Mouse (Mus musculus) kidney, postnatal 0 days (tissue): ENCODE data around the gene Dnajc2. TPM values are rescaled to one million over a fixed set of nuclear protein-coding genes. Genes with fewer than 3 reads are reported as not detected.
A peak's percentile ranks its signal among the peaks of the same experiment; 100 is the strongest.

ENCODE experiments used
- ATAC-seq: fragments of 200-750 bp; cut with Nextera tagmentation; replicated peaks from 2 replicates; pipeline ENCODE4 v1.8.0; 2017; ENCODE audit warnings: low read depth, moderate number of reproducible peaks, moderate TSS enrichment, moderate library complexity; ENCODE audit not compliant: low FRiP score
- DNase-seq: peaks from one replicate; pipeline ENCODE4 v3.0.0-alpha.2; 2016; ENCODE audit warnings: low spot score
- H3K27ac ChIP-seq: fragments of 300-500 bp; sonication (generic); 2 replicates; pipeline ENCODE4 v1.5.1; 2014; ENCODE audit warnings: mild to moderate bottlenecking
- H3K27me3 ChIP-seq: fragments of 300-500 bp; sonication (generic); 2 replicates; pipeline ENCODE4 v1.6.1; 2014; ENCODE audit warnings: low read length, mixed read lengths; ENCODE audit not compliant: insufficient read depth
- H3K36me3 ChIP-seq: fragments of 300-500 bp; sonication (generic); 2 replicates; pipeline ENCODE4 v1.6.1; 2014; ENCODE audit warnings: low read length, mixed read lengths; ENCODE audit not compliant: insufficient read depth
- H3K4me1 ChIP-seq: fragments of 300-500 bp; sonication (generic); replicated peaks from 2 replicates; pipeline ENCODE4 v1.6.1; 2014; ENCODE audit warnings: antibody characterized with exemption, low read length, mixed read lengths; ENCODE audit not compliant: insufficient read depth
- H3K4me2 ChIP-seq: fragments of 300-500 bp; sonication (generic); 2 replicates; pipeline ENCODE4 v1.6.1; 2014; ENCODE audit warnings: mild to moderate bottlenecking, low read length, moderate library complexity, mixed read lengths
- H3K4me3 ChIP-seq: fragments of 300-500 bp; sonication (generic); replicated peaks from 2 replicates; pipeline ENCODE4 v1.5.1; 2014; ENCODE audit warnings: low read depth, low read length
- H3K9ac ChIP-seq: fragments of 300-500 bp; sonication (generic); 2 replicates; pipeline ENCODE4 v1.6.1; 2014; ENCODE audit warnings: low read depth, low read length
- H3K9me3 ChIP-seq: fragments of 300-500 bp; sonication (generic); replicated peaks from 2 replicates; pipeline ENCODE4 v1.6.1; 2016; ENCODE audit warnings: low read length, inconsistent platforms, mixed read lengths
- CTCF ChIP-seq: IDR thresholded peaks from 2 replicates; pipeline ENCODE4 v1.5.1; 2016; ENCODE audit warnings: antibody characterized with exemption, low read depth, mild to moderate bottlenecking, moderate library complexity
- WGBS: fragments of 180-500 bp; shearing (Covaris S2); extraction: QIAGEN DNeasy Blood & Tissue Kit; methylation state at CpG from one replicate; pipeline ENCODE4 v1.1.7; 2014; 5-methylcytosine and 5-hydroxymethylcytosine counted together
- polyA plus RNA-seq: library from polyadenylated mRNA; unstranded; fragments of >200 nt; fragmentation: Nextera tagmentation; extraction: Ambion mirVana; gene quantifications from 2 replicates; pipeline ENCODE4 v1.2.1, GENCODE M21; 2015

The Dnajc2 gene
- polyA plus RNA-seq = 73.9 and 77.8 TPM in 2 replicates

DNA sequence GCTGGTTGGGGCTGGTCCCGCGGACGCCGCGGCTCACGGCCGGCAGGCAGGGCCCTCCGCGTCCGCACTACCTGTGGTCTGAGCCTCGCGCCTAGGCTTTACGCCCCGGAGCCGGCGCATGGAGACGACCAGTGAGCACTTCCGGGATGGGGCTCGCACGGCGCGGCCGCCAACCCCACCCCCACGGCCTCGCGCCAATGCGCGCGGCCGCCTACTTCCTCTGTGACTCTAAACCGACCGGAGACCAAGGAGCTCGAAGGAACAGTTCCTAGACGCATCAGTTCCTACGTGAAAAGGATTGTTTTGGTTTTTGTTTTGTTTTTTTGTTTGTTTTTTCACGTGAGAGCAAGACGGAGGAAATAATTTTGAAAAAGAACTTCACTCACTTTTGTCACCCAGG is at the start of gene Dnajc2, which contains the start of gene Psmc2:
Dnajc2 (minus strand) TSS at position 199 of the 400 bp plus-strand sequence.
Psmc2 (plus strand) TSS at position 231 of the 400 bp plus-strand sequence.
- no peaks in the 10 kb centered on the region for H3K27me3 ChIP-seq
- ATAC-seq = peak; percentile 93
- no peak for TF ChIP-seq CTCF
- peak; percentile 96 for DNase-seq
- H3K4me1 ChIP-seq = 0 out of 2 replicates have a peak, but pooled peaks cover 3% of the 10 kb centered on the region
- peak within 1 kb of the TSS; percentile 97 for H3K4me3 ChIP-seq
- peak within 1 kb of the TSS; percentile 99 for H3K4me2 ChIP-seq
- WGBS = under 1% methylated on average over 36 of the region's 37 CpGs
- H3K36me3 ChIP-seq = peaks cover 16% of the 10 kb centered on the region
- H3K9me3 ChIP-seq = no peaks in the 10 kb centered on the region
- peak within 1 kb of the TSS; percentile 85 for H3K27ac ChIP-seq
- peak within 1 kb of the TSS; percentile 79 for H3K9ac ChIP-seq

DNA sequence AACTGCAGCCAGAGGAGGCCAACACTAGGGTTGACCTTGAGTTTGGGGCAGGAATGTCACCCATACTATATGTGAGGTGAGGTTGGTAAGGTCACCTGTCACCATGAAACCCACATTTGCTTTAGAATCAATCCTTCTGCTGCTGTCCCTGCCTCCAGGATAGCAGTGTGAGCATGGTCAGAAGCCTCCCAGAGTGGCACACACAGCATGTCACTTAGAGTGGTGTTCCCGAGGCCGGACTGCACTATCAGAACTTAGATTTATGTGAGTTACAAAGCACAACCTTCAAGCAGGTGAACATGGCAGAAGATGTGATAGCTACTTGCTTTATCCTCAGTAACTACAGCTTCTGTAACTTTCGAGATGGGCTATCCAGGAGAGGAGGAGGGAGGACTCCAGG is 46.7 kb upstream of the Dnajc2 start:
- no peaks in the 10 kb centered on the region for H3K27me3 ChIP-seq
- DNase-seq = no peak
- no peaks in the 10 kb centered on the region for H3K36me3 ChIP-seq
- ATAC-seq = no peak
- H3K4me1 ChIP-seq = no peaks in the 10 kb centered on the region
- H3K9me3 ChIP-seq = no peaks in the 10 kb centered on the region
- WGBS = 63% methylated on average over 3 of the region's 3 CpGs
- no peak overlapping the region for H3K27ac ChIP-seq
- no peak for TF ChIP-seq CTCF
- no peak overlapping the region for H3K4me2 ChIP-seq
- no peak overlapping the region for H3K4me3 ChIP-seq
- H3K9ac ChIP-seq = no peak overlapping the region

DNA sequence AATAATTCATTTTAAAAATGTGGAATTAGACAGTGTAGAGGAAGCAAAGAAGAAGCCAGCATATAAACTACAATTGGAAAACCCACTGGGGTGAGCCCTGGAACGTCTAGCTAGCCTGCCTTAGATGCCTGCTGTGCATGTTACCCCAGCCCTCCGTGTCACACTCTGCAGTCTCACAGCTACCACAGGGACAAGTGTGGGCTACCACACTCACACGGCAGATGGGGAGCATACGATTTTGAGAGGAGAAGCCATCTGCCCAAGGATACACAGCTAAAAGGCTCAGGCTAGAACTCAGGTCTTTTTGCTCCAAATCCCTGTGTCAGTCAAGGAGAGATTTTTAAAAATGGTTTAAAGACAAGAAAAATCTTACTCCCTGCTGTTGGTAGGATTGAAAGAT is 43.8 kb upstream of the Dnajc2 start:
- H3K27ac ChIP-seq = no peak overlapping the region
- no peaks in the 10 kb centered on the region for H3K36me3 ChIP-seq
- H3K9me3 ChIP-seq = no peaks in the 10 kb centered on the region
- no peaks in the 10 kb centered on the region for H3K27me3 ChIP-seq
- ATAC-seq = no peak
- DNase-seq = no peak
- no peak overlapping the region for H3K4me2 ChIP-seq
- no peaks in the 10 kb centered on the region for H3K4me1 ChIP-seq
- WGBS = 68% methylated on average over 4 of the region's 4 CpGs
- H3K4me3 ChIP-seq = no peak overlapping the region
- no peak for TF ChIP-seq CTCF
- H3K9ac ChIP-seq = no peak overlapping the region

DNA sequence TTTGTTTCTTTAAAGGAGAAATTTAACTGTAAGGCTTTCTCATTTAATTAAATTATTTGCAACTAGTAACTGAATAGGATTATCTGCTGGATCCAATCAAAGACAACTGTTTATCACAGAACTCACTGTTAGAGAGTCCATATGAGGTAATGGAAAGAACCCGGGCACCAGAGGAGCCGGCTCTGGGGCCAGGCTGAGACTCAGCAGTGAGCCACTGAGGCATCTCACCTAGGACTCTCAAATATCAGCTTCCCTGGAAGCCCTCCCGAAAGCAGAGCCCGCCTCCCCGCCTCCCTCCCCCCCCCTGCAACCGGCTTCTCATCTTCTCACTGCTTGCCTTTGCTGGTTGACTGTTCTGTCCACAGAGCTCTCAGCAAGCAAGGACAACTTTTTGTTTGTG is 42.6 kb upstream of the Dnajc2 start:
- WGBS = 12% methylated on average over 6 of the region's 6 CpGs
- H3K4me1 ChIP-seq = no peaks in the 10 kb centered on the region
- H3K4me2 ChIP-seq = no peak overlapping the region
- peak; percentile 10 for DNase-seq
- no peak overlapping the region for H3K9ac ChIP-seq
- H3K36me3 ChIP-seq = no peaks in the 10 kb centered on the region
- ATAC-seq = no peak
- H3K27ac ChIP-seq = no peak overlapping the region
- no peak overlapping the region for H3K4me3 ChIP-seq
- no peaks in the 10 kb centered on the region for H3K27me3 ChIP-seq
- no peaks in the 10 kb centered on the region for H3K9me3 ChIP-seq
- no peak for TF ChIP-seq CTCF

DNA sequence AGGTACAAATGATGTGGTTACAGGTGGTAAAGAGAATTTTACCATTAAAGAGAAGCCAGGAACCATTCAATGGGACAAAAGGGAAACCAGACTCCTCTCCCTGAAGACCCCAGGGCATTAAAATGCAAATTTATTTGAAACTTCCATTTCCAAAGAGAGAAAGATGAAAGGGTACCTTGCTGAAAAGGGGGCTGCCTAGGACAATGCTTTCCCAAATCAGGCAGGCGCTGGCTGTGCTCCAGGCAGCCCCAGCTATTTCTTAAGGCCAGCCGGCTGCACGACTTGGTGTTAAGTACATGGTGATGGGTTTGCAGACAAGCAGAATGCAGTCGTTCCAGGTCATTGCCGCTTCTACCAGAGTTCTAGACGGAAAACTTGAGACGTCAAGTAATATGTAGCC is 41.3 kb upstream of the Dnajc2 start:
- no peak for DNase-seq
- no peaks in the 10 kb centered on the region for H3K36me3 ChIP-seq
- no peak overlapping the region for H3K4me2 ChIP-seq
- no peak overlapping the region for H3K4me3 ChIP-seq
- no peaks in the 10 kb centered on the region for H3K4me1 ChIP-seq
- 22% methylated on average over 7 of the region's 7 CpGs for WGBS
- no peaks in the 10 kb centered on the region for H3K27me3 ChIP-seq
- no peak overlapping the region for H3K27ac ChIP-seq
- no peak overlapping the region for H3K9ac ChIP-seq
- no peak for TF ChIP-seq CTCF
- no peaks in the 10 kb centered on the region for H3K9me3 ChIP-seq
- ATAC-seq = no peak

DNA sequence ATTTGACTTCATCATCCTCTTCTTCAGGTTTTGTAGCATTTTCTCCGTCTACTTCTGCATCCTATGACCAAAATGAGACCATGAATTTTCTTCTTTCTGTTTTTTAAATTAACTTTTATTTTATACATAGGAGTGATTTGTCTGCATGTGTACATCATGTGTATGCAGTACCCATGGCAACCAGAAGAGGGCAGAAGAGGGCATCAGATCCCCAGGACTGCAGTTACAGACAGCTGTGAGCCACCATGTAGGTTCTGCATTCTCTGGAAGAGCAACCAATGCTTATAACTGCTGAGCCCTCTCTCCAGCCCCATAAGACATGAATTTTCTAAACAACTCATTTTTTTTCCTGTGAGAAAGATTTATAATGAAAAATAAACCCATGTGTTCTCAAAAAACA is 28.9 kb upstream of the Dnajc2 start:
- Histone ChIP-seq H3K4me1 (no peaks in the 10 kb centered on the region), H3K27me3 (no peaks in the 10 kb centered on the region), H3K9ac (no peak overlapping the region), H3K4me3 (no peak overlapping the region), H3K36me3 (no peaks in the 10 kb centered on the region), H3K9me3 (no peaks in the 10 kb centered on the region), H3K4me2 (no peak overlapping the region), H3K27ac (no peak overlapping the region)
- peak; percentile 33 for DNase-seq
- peak; percentile 75 for TF ChIP-seq CTCF
- WGBS = 58% methylated on average over 1 of the region's 1 CpGs
- ATAC-seq = no peak

DNA sequence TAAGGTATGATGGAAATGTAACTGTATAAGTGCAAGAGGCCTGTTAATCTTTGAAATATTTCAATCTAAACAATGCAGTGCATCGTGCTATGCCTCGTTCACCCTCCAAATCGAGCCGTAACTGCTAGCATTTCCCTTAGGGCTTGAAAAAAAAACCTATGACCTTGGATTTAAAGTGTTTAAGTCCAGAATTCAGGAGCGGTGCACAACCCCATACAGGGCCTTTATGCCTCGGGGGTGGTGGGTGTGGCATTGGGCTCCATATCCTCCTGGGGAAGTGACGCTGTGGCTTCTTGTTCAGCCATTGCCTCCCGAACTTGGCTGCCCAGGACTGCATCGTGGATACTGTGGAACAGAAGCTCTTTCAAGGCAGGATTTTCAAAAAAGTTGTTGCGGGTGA is 25.9 kb upstream of the Dnajc2 start:
- H3K9ac ChIP-seq = no peak overlapping the region

More for the DNA sequence above, 25.9 kb upstream of the Dnajc2 start:
- Histone ChIP-seq H3K4me2 (no peak overlapping the region), H3K27me3 (no peaks in the 10 kb centered on the region), H3K9me3 (no peaks in the 10 kb centered on the region), H3K4me3 (no peak overlapping the region), H3K36me3 (no peaks in the 10 kb centered on the region), H3K27ac (no peak overlapping the region), H3K4me1 (no peaks in the 10 kb centered on the region)
- TF ChIP-seq CTCF = no peak
- no peak for ATAC-seq
- DNase-seq = no peak
- 73% methylated on average over 10 of the region's 10 CpGs for WGBS
